Mouse (Mus musculus) forebrain, embryonic 14.5 days (tissue): ENCODE data around the gene Gm13420. TPM values are rescaled to one million over a fixed set of nuclear protein-coding genes. Genes with fewer than 3 reads are reported as not detected.

Experiments used
- ATAC-seq: fragments of 200-750 bp; cut with Nextera tagmentation; 2 replicates; pipeline ENCODE4 v1.8.0; 2017; ENCODE audit warnings: mild to moderate bottlenecking, moderate library complexity
- DNase-seq: peaks from one replicate; pipeline ENCODE4 v3.0.0-alpha.2; 2015; ENCODE audit warnings: low spot score
- H3K27ac ChIP-seq: fragments of 300-500 bp; sonication (generic); 2 replicates; pipeline ENCODE4 v1.5.1; 2014; ENCODE audit warnings: low read depth, mild to moderate bottlenecking, control low read depth, low read length, moderate library complexity
- H3K27me3 ChIP-seq: fragments of 300-500 bp; sonication (generic); replicated peaks from 2 replicates; pipeline ENCODE4 v1.6.1; 2014; ENCODE audit warnings: low read length, control low read depth, mixed read lengths; ENCODE audit not compliant: control insufficient read depth, insufficient read depth
- H3K36me3 ChIP-seq: fragments of 300-500 bp; sonication (generic); 2 replicates; pipeline ENCODE4 v1.6.1; 2014; ENCODE audit warnings: low read length, control low read depth; ENCODE audit not compliant: control insufficient read depth, insufficient read depth
- H3K4me1 ChIP-seq: fragments of 300-500 bp; sonication (generic); 2 replicates; pipeline ENCODE4 v1.6.1; 2014; ENCODE audit warnings: antibody characterized with exemption, low read length, control low read depth; ENCODE audit not compliant: control insufficient read depth, insufficient read depth
- H3K4me2 ChIP-seq: fragments of 300-500 bp; sonication (generic); 2 replicates; pipeline ENCODE4 v1.6.1; 2014; ENCODE audit warnings: mild to moderate bottlenecking, control low read depth, low read length
- H3K4me3 ChIP-seq: fragments of 300-500 bp; sonication (generic); 2 replicates; pipeline ENCODE4 v1.5.1; 2014; ENCODE audit warnings: low read depth, low read length, control low read depth
- H3K9ac ChIP-seq: fragments of 300-500 bp; sonication (generic); 2 replicates; pipeline ENCODE4 v1.6.1; 2014; ENCODE audit warnings: mild to moderate bottlenecking, low read length, control low read depth, moderate library complexity
- H3K9me3 ChIP-seq: fragments of 300-500 bp; sonication (generic); replicated peaks from 2 replicates; pipeline ENCODE4 v1.6.1; 2016; ENCODE audit warnings: low read length, control low read depth, mixed read lengths; ENCODE audit not compliant: control insufficient read depth
- WGBS: fragments of 180-500 bp; shearing (Covaris S2); extraction: QIAGEN DNeasy Blood & Tissue Kit; methylation state at CpG from one replicate; pipeline ENCODE4 v1.1.7; 2014; 5-methylcytosine and 5-hydroxymethylcytosine counted together
- polyA plus RNA-seq: library from polyadenylated mRNA; unstranded; fragments of >200 nt; fragmentation: Nextera tagmentation; extraction: Ambion mirVana; gene quantifications from 2 replicates; pipeline ENCODE4 v1.2.1, GENCODE M21; 2014

Gm13420 gene
- polyA plus RNA-seq, 1 experiment from 2014 or later, result not detected

- H3K9ac ChIP-seq, result no peak overlapping the region
- 63% methylated on average over 2 of the region's 2 CpGs for WGBS
- H3K36me3 ChIP-seq, result peaks cover 91% of the 10 kb centered on the region
- H3K4me2 ChIP-seq, result no peak overlapping the region
- no peaks in the 10 kb centered on the region for H3K4me1 ChIP-seq
- ATAC-seq, result no peak
- H3K27ac ChIP-seq, result no peak overlapping the region
- no peaks in the 10 kb centered on the region for H3K9me3 ChIP-seq
- no peak overlapping the region for H3K4me3 ChIP-seq
- no peaks in the 10 kb centered on the region for H3K27me3 ChIP-seq
- DNase-seq, result no peak
These were observed 22.0 kb downstream of the Gm13420 start for GRCm38 (mm10) chr2:29729500-29729899.

DNA sequence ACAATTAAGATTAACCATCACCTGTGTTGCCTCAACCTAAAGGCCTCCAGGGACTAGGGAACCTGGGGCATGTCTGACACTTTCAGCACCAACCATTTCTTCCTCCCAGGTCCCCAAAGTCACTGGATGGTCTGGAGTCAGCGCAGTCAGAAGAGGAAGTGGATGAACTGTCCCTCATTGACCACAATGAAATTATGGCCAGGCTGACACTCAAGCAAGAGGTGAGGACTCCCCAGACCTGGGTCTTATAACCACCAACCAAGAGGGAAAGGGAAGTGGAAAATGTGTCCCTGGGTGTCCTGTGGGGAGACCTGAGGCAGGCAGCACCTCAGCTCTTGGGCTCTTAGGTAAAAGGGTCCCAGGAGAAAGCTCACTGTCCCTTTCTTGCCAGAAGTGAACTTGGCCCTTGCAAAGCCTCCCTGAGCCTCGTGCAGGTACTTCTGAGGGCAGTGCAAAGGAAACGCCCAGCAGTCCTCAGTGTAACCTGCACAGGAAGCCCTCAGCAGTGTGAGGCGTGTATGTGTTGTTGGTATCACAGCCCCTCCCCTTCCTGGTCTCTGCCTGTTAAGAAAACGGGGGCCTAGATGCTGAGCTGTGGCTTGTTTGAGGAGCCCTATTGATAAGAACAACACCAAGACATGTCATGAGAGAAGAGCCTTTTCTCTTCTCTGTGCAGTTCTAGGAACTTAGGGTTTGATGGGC lies 26.7 kb downstream of the Gm13420 start:
- H3K36me3 ChIP-seq, result peaks cover 87% of the 10 kb centered on the region

DNA sequence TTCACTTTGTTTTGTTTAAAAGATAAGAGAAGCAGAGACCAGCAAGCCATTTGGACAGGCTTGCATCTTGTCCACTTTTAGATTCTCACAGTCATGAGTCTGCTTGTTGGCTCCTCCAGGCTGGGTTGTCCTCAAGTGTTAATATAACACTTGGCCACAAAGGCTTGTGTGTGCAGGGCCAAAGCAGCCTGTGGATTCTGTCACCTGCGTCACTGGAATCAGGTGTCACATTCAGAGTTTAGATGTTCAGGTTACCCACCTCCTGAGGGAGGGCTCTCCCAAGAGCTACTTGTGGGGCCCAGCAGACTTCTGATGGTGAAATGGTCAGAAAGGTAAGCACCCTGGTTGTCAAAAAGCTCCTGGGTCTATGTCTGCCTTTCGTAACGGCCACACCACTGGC lies 28.4 kb downstream of the Gm13420 start:
- WGBS, result 95% methylated on average over 3 of the region's 3 CpGs
- Histone ChIP-seq H3K4me2 (no peak overlapping the region), H3K4me1 (no peaks in the 10 kb centered on the region), H3K27me3 (no peaks in the 10 kb centered on the region), H3K4me3 (no peak overlapping the region), H3K9ac (no peak overlapping the region), H3K9me3 (no peaks in the 10 kb centered on the region), H3K36me3 (peaks cover 83% of the 10 kb centered on the region), H3K27ac (no peak overlapping the region)
- ATAC-seq (no peak), DNase-seq (no peak)

More for the DNA sequence above, 26.7 kb downstream of the Gm13420 start:
- Histone ChIP-seq H3K27me3 (no peaks in the 10 kb centered on the region), H3K4me1 (no peaks in the 10 kb centered on the region), H3K9me3 (no peaks in the 10 kb centered on the region), H3K27ac (no peak overlapping the region), H3K9ac (no peak overlapping the region), H3K4me3 (no peak overlapping the region), H3K4me2 (no peak overlapping the region)
- ATAC-seq, result no peak
- WGBS, result 90% methylated on average over 5 of the region's 5 CpGs
- no peak for DNase-seq

- no peaks in the 10 kb centered on the region for H3K27me3 ChIP-seq
- WGBS, result 92% methylated on average over 5 of the region's 5 CpGs
- no peaks in the 10 kb centered on the region for H3K9me3 ChIP-seq
- peaks cover 72% of the 10 kb centered on the region for H3K36me3 ChIP-seq
- H3K4me1 ChIP-seq, result no peaks in the 10 kb centered on the region
- H3K4me3 ChIP-seq, result no peak overlapping the region
- H3K9ac ChIP-seq, result no peak overlapping the region
- H3K4me2 ChIP-seq, result no peak overlapping the region
- H3K27ac ChIP-seq, result no peak overlapping the region
- DNase-seq, result no peak
- ATAC-seq, result no peak
These were observed 32.9 kb downstream of the Gm13420 start for GRCm38 (mm10) chr2:29718581-29718980.

- no peak overlapping the region for H3K4me3 ChIP-seq
- no peak overlapping the region for H3K9ac ChIP-seq
- 20% methylated on average over 6 of the region's 6 CpGs for WGBS
- no peak overlapping the region for H3K4me2 ChIP-seq
- H3K27me3 ChIP-seq, result no peaks in the 10 kb centered on the region
- H3K9me3 ChIP-seq, result no peaks in the 10 kb centered on the region
- H3K27ac ChIP-seq, result no peak overlapping the region
- DNase-seq, result peak; percentile 57
- peaks cover 67% of the 10 kb centered on the region for H3K36me3 ChIP-seq
- peak; percentile 37; the same call in 1 of the 2 replicates for ATAC-seq
- H3K4me1 ChIP-seq, result no peaks in the 10 kb centered on the region
These were observed 34.8 kb downstream of the Gm13420 start for GRCm38 (mm10) chr2:29716691-29717090.

- peaks cover 69% of the 10 kb centered on the region for H3K36me3 ChIP-seq
- WGBS, result 45% methylated on average over 7 of the region's 7 CpGs
- DNase-seq (no peak), ATAC-seq (no peak)
- H3K9me3 ChIP-seq, result no peaks in the 10 kb centered on the region
- H3K4me3 ChIP-seq, result no peak overlapping the region
- H3K27me3 ChIP-seq, result no peaks in the 10 kb centered on the region
- no peaks in the 10 kb centered on the region for H3K4me1 ChIP-seq
- H3K9ac ChIP-seq, result no peak overlapping the region
- H3K4me2 ChIP-seq, result no peak overlapping the region
- 0 out of 2 replicates have a peak overlapping the region, but pooled peaks have one; percentile 5 for H3K27ac ChIP-seq
These were observed 35.3 kb downstream of the Gm13420 start for GRCm38 (mm10) chr2:29716143-29716542.

DNA sequence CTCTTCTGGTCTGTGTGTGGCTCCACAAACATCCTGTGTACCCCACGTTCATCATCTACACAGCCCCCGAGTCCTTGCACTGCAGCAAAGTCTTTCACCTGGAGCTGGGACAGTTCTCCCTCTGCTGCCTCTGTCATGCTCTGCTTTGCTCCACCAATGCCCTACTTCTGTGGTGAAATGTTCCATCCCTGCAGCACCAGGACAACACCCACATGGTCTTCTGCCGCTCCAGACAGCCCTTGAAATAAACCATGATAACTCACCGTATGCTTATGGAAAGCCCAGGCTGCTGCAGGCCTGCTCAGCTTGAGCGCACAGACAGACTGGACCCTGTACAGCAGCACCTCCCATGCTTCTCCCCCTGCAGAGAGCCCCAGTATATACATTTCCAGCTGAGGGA lies 37.4 kb downstream of the Gm13420 start:
- Histone ChIP-seq H3K4me2 (no peak overlapping the region), H3K27me3 (no peaks in the 10 kb centered on the region), H3K36me3 (peaks cover 60% of the 10 kb centered on the region), H3K4me3 (no peak overlapping the region), H3K27ac (no peak overlapping the region), H3K9me3 (no peaks in the 10 kb centered on the region), H3K4me1 (no peaks in the 10 kb centered on the region), H3K9ac (no peak overlapping the region)
- ATAC-seq (no peak), DNase-seq (no peak)
- 93% methylated on average over 5 of the region's 5 CpGs for WGBS

DNA sequence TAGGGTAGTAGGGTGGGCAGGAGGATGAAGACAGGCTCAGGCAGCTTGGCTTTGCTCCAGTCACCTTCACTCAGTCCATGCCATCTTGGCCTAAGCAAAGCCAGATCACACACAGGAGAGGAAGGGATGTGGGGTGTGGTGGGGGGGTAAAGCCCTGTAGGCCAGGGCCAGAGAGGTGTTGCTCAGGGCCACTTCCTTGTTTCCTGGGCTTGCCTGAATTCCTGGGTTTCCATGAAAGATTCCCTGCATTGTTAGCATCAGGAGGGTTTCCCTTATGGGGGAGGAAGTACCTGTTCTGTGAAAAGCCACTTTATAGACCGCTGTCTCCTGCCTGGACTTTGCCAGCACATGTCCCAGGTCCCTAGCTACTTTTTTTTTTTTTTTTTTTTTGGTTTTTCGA lies 38.0 kb downstream of the Gm13420 start:
- 100% methylated on average over 1 of the region's 2 CpGs for WGBS
- Histone ChIP-seq H3K36me3 (peaks cover 56% of the 10 kb centered on the region), H3K27me3 (no peaks in the 10 kb centered on the region), H3K4me1 (no peaks in the 10 kb centered on the region), H3K9me3 (no peaks in the 10 kb centered on the region), H3K9ac (no peak overlapping the region), H3K4me2 (no peak overlapping the region), H3K4me3 (no peak overlapping the region), H3K27ac (no peak overlapping the region)
- ATAC-seq, result no peak
- no peak for DNase-seq

- Histone ChIP-seq H3K27ac (no peak overlapping the region), H3K9me3 (no peaks in the 10 kb centered on the region), H3K36me3 (peaks cover 67% of the 10 kb centered on the region), H3K4me2 (no peak overlapping the region), H3K9ac (no peak overlapping the region), H3K27me3 (no peaks in the 10 kb centered on the region), H3K4me3 (no peak overlapping the region), H3K4me1 (no peaks in the 10 kb centered on the region)
- no peak for ATAC-seq
- 91% methylated on average over 5 of the region's 5 CpGs for WGBS
- DNase-seq, result no peak
These were observed 39.6 kb downstream of the Gm13420 start for GRCm38 (mm10) chr2:29711877-29712276.
